Mouse (Mus musculus): Measurements from ENCODE around the gene Rbm18. TPM values are rescaled to one million over a fixed set of nuclear protein-coding genes. Genes with fewer than 3 reads are reported as not detected.

Rbm18 gene
- polyA plus RNA-seq, 1 experiment from 2014 or later: 23.8 TPM

DNA sequence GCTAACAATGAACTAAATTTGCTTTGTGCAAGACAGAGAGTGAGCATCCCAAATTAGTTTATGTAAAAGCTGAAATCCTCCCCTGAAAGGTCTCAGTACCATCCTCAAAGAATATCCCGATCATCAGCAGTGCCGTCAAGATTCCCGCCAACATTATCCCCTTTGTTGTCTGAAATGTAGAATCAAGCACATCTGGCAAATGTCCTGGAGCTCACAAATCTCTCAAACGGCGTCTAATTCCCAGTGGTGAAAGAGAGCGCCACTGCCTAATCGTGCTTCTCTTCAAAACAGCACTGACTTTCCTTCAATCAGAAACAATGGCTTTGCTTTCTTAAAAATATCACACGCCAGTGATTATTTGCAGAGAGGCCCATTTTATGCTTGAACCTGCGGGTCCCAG is 69.4 kb downstream of the Rbm18 start:
- Histone ChIP-seq H3K27ac (replicated peaks) (no peak overlapping the region), H3K36me3 (replicated peaks) (no peaks in the 10 kb centered on the region), H3K9me3 (replicated peaks) (no peaks in the 10 kb centered on the region), H3K4me2 (no peak overlapping the region), H3K9ac (no peak overlapping the region), H3K27me3 (no peaks in the 10 kb centered on the region), H3K4me3 (replicated peaks) (no peak overlapping the region), H3K4me1 (replicated peaks) (no peaks in the 10 kb centered on the region)
- 66% methylated on average over 9 of the region's 9 CpGs for WGBS (ENCODE audit: insufficient replicate concordance)
- no peak for ATAC-seq (ENCODE audit: insufficient read depth)

Other genes with a start within 250 kb of the Rbm18 start
- gene Ttll11, start 156.9 kb downstream of the Rbm18 start, polyA plus RNA-seq (2015; fragmentation: Nextera tagmentation; extraction: Ambion mirVana): 0.63 and 0.74 TPM in 2 replicates
- 132 and 136 TPM in 2 replicates for gene Ndufa8, start 87.4 kb downstream of the Rbm18 start, polyA plus RNA-seq (2015; fragmentation: Nextera tagmentation; extraction: Ambion mirVana)
- gene Morn5, start 87.3 kb downstream of the Rbm18 start, polyA plus RNA-seq (2015; fragmentation: Nextera tagmentation; extraction: Ambion mirVana): not detected in 2 replicates
- gene Lhx6, start 31.4 kb downstream of the Rbm18 start, polyA plus RNA-seq (2015; fragmentation: Nextera tagmentation; extraction: Ambion mirVana): 0.31 and 0.37 TPM in 2 replicates
- 17.2 and 18.3 TPM in 2 replicates for gene Mrrf, start 384 bp downstream of the Rbm18 start, polyA plus RNA-seq (2015; fragmentation: Nextera tagmentation; extraction: Ambion mirVana)
- 20.9 and 22.8 TPM in 2 replicates for gene Ptgs1, start 93.7 kb upstream of the Rbm18 start, polyA plus RNA-seq (2015; fragmentation: Nextera tagmentation; extraction: Ambion mirVana)
- gene Olfr338, start 236.7 kb upstream of the Rbm18 start, polyA plus RNA-seq (2015; fragmentation: Nextera tagmentation; extraction: Ambion mirVana): not detected in 2 replicates